Mouse (Mus musculus) lung, postnatal 0 days (tissue): Measurements from ENCODE around the gene Gemin6. TPM values are rescaled to one million over a fixed set of nuclear protein-coding genes. Genes with fewer than 3 reads are reported as not detected.
"Not testable (repeated sequence)": the region's sequence is repeated elsewhere in the genome, so short reads cannot be mapped to it uniquely, and the experiment has no call there.

ENCODE experiments used
- ATAC-seq: fragments of 200-750 bp; cut with Nextera tagmentation; 2 replicates; pipeline ENCODE4 v1.8.0; 2017; ENCODE audit warnings: moderate library complexity
- DNase-seq: peaks from one replicate; pipeline ENCODE4 v3.0.0-alpha.2; 2016; ENCODE audit warnings: low spot score
- H3K27ac ChIP-seq: fragments of 300-500 bp; sonication (generic); 2 replicates; pipeline ENCODE4 v1.5.1; 2014; ENCODE audit warnings: antibody characterized with exemption, mild to moderate bottlenecking, low read length, mixed read lengths
- H3K27me3 ChIP-seq: fragments of 300-500 bp; sonication (generic); replicated peaks from 2 replicates; pipeline ENCODE4 v1.6.1; 2014; ENCODE audit warnings: low read length, mixed read lengths; ENCODE audit not compliant: insufficient read depth
- H3K36me3 ChIP-seq: fragments of 300-500 bp; sonication (generic); 2 replicates; pipeline ENCODE4 v1.6.1; 2014; ENCODE audit warnings: low read length, mixed read lengths; ENCODE audit not compliant: insufficient read depth
- H3K4me1 ChIP-seq: fragments of 300-500 bp; sonication (generic); 2 replicates; pipeline ENCODE4 v1.6.1; 2014; ENCODE audit warnings: antibody characterized with exemption, low read depth, low read length, mixed read lengths; ENCODE audit not compliant: insufficient read depth
- H3K4me2 ChIP-seq: fragments of 300-500 bp; sonication (generic); replicated peaks from 2 replicates; pipeline ENCODE4 v1.6.1; 2014; ENCODE audit warnings: low read depth, mild to moderate bottlenecking, low read length, moderate library complexity, mixed read lengths
- H3K4me3 ChIP-seq: fragments of 300-500 bp; sonication (generic); 2 replicates; pipeline ENCODE4 v1.5.1; 2014; ENCODE audit warnings: low read depth, low read length
- H3K9ac ChIP-seq: fragments of 300-500 bp; sonication (generic); replicated peaks from 2 replicates; pipeline ENCODE4 v1.6.1; 2014; ENCODE audit warnings: low read depth, mild to moderate bottlenecking
- H3K9me3 ChIP-seq: fragments of 300-500 bp; sonication (generic); 2 replicates; pipeline ENCODE4 v1.6.1; 2016; ENCODE audit warnings: low read length, mixed read lengths
- CTCF ChIP-seq: IDR thresholded peaks from 2 replicates; pipeline ENCODE4 v1.5.1; 2016; ENCODE audit warnings: antibody characterized with exemption, mild to moderate bottlenecking
- EP300 ChIP-seq: IDR thresholded peaks from 2 replicates; pipeline ENCODE4 v1.6.1; 2016; ENCODE audit warnings: antibody characterized with exemption, mild to moderate bottlenecking, control low read depth
- WGBS: fragments of 180-500 bp; shearing (Covaris S2); extraction: QIAGEN DNeasy Blood & Tissue Kit; methylation state at CpG from one replicate; pipeline ENCODE4 v1.1.7; 2014; 5-methylcytosine and 5-hydroxymethylcytosine counted together
- polyA plus RNA-seq: library from polyadenylated mRNA; unstranded; fragments of >200 nt; fragmentation: Nextera tagmentation; extraction: Ambion mirVana; gene quantifications from 2 replicates; pipeline ENCODE4 v1.2.1, GENCODE M21; 2015

Gemin6 gene
- polyA plus RNA-seq, 1 experiment from 2014 or later, result 13.2 TPM

GRCm38 (mm10) chr17:80243116-80243515 is 18.9 kb downstream of the Gemin6 start:
- ATAC-seq, result peak; percentile 93

GRCm38 (mm10) chr17:80252757-80253525 is 28.7 kb downstream of the Gemin6 start:
- Histone ChIP-seq H3K27me3 (no peaks in the 10 kb centered on the region), H3K36me3 (peaks cover 10% of the 10 kb centered on the region), H3K9ac (no peak overlapping the region), H3K4me2 (peak overlapping the region; percentile 25; the same call in 1 of the 2 replicates), H3K4me1 (peaks cover 5% of the 10 kb centered on the region; the same call in 1 of the 2 replicates), H3K9me3 (no peaks in the 10 kb centered on the region), H3K27ac (peak overlapping the region; percentile 84), H3K4me3 (no peak overlapping the region)
- ATAC-seq, result peak; percentile 75
- TF ChIP-seq EP300 (peak; percentile 26; the same call in 1 of the 2 replicates), CTCF (no peak)
- 63% methylated on average over 13 of the region's 13 CpGs for WGBS
- DNase-seq, result peak; percentile 84

More at GRCm38 (mm10) chr17:80243116-80243515, 18.9 kb downstream of the Gemin6 start:
- Histone ChIP-seq H3K27me3 (no peaks in the 10 kb centered on the region), H3K27ac (no peak overlapping the region), H3K36me3 (peaks cover 35% of the 10 kb centered on the region; the same call in 1 of the 2 replicates), H3K4me2 (no peak overlapping the region), H3K4me3 (no peak overlapping the region), H3K9ac (no peak overlapping the region), H3K9me3 (no peaks in the 10 kb centered on the region), H3K4me1 (no peaks in the 10 kb centered on the region)
- peak; percentile 58 for DNase-seq
- TF ChIP-seq EP300 (no peak), CTCF (no peak)
- WGBS, result 53% methylated on average over 13 of the region's 13 CpGs

GRCm38 (mm10) chr17:80254421-80254820 is 30.2 kb downstream of the Gemin6 start:
- no peak overlapping the region for H3K9ac ChIP-seq
- H3K4me1 ChIP-seq, result peaks cover 5% of the 10 kb centered on the region; the same call in 1 of the 2 replicates
- 97% methylated on average over 5 of the region's 5 CpGs for WGBS
- TF ChIP-seq CTCF (no peak), EP300 (no peak)
- ATAC-seq, result no peak
- H3K27me3 ChIP-seq, result no peaks in the 10 kb centered on the region
- no peak overlapping the region for H3K4me3 ChIP-seq
- no peak for DNase-seq
- no peaks in the 10 kb centered on the region for H3K9me3 ChIP-seq
- no peak overlapping the region for H3K4me2 ChIP-seq
- H3K27ac ChIP-seq, result no peak overlapping the region
- H3K36me3 ChIP-seq, result peaks cover 15% of the 10 kb centered on the region

GRCm38 (mm10) chr17:80255208-80255607 is 31.0 kb downstream of the Gemin6 start:
- peak; percentile 88 for ATAC-seq
- H3K4me2 ChIP-seq, result no peak overlapping the region
- H3K27me3 ChIP-seq, result no peaks in the 10 kb centered on the region
- H3K27ac ChIP-seq, result peak overlapping the region; percentile 43
- TF ChIP-seq EP300, result peak; percentile 79
- TF ChIP-seq CTCF, result no peak
- DNase-seq, result peak; percentile 85
- no peak overlapping the region for H3K4me3 ChIP-seq
- H3K9ac ChIP-seq, result no peak overlapping the region
- H3K4me1 ChIP-seq, result peaks cover 5% of the 10 kb centered on the region; the same call in 1 of the 2 replicates
- 26% methylated on average over 13 of the region's 13 CpGs for WGBS
- no peaks in the 10 kb centered on the region for H3K9me3 ChIP-seq
- H3K36me3 ChIP-seq, result peaks cover 18% of the 10 kb centered on the region

- no peak overlapping the region for H3K4me3 ChIP-seq
- H3K9ac ChIP-seq, result no peak overlapping the region
- H3K27ac ChIP-seq, result no peak overlapping the region
- H3K36me3 ChIP-seq, result peaks cover 47% of the 10 kb centered on the region
- WGBS, result 94% methylated on average over 4 of the region's 4 CpGs
- no peak for ATAC-seq
- no peaks in the 10 kb centered on the region for H3K4me1 ChIP-seq
- no peak for TF ChIP-seq EP300
- no peak for TF ChIP-seq CTCF
- H3K9me3 ChIP-seq, result no peaks in the 10 kb centered on the region
- no peaks in the 10 kb centered on the region for H3K27me3 ChIP-seq
- H3K4me2 ChIP-seq, result no peak overlapping the region
- DNase-seq, result no peak
Measured at GRCm38 (mm10) chr17:80267065-80267464, 42.8 kb downstream of the Gemin6 start.

GRCm38 (mm10) chr17:80268151-80268550 is 43.9 kb downstream of the Gemin6 start:
- WGBS, result 90% methylated on average over 3 of the region's 3 CpGs
- peaks cover 41% of the 10 kb centered on the region for H3K36me3 ChIP-seq

GRCm38 (mm10) chr17:80270622-80271021 is 46.4 kb downstream of the Gemin6 start:
- not testable (repeated sequence) for H3K4me3 ChIP-seq, H3K4me2 ChIP-seq, ATAC-seq, H3K27ac ChIP-seq, H3K9me3 ChIP-seq, H3K4me1 ChIP-seq, H3K9ac ChIP-seq, DNase-seq, H3K27me3 ChIP-seq
- 91% methylated on average over 7 of the region's 7 CpGs for WGBS
- H3K36me3 ChIP-seq, result peaks cover 36% of the 10 kb centered on the region

More at GRCm38 (mm10) chr17:80268151-80268550, 43.9 kb downstream of the Gemin6 start:
- Histone ChIP-seq H3K9me3 (no peaks in the 10 kb centered on the region), H3K4me3 (no peak overlapping the region), H3K9ac (no peak overlapping the region), H3K4me2 (no peak overlapping the region), H3K27me3 (no peaks in the 10 kb centered on the region), H3K4me1 (no peaks in the 10 kb centered on the region), H3K27ac (no peak overlapping the region)
- TF ChIP-seq EP300 (no peak), CTCF (no peak)
- ATAC-seq (no peak), DNase-seq (no peak)
